Mouse (Mus musculus): Measurements from ENCODE around the gene Hoxb9.

The Hoxb9 gene

DNA sequence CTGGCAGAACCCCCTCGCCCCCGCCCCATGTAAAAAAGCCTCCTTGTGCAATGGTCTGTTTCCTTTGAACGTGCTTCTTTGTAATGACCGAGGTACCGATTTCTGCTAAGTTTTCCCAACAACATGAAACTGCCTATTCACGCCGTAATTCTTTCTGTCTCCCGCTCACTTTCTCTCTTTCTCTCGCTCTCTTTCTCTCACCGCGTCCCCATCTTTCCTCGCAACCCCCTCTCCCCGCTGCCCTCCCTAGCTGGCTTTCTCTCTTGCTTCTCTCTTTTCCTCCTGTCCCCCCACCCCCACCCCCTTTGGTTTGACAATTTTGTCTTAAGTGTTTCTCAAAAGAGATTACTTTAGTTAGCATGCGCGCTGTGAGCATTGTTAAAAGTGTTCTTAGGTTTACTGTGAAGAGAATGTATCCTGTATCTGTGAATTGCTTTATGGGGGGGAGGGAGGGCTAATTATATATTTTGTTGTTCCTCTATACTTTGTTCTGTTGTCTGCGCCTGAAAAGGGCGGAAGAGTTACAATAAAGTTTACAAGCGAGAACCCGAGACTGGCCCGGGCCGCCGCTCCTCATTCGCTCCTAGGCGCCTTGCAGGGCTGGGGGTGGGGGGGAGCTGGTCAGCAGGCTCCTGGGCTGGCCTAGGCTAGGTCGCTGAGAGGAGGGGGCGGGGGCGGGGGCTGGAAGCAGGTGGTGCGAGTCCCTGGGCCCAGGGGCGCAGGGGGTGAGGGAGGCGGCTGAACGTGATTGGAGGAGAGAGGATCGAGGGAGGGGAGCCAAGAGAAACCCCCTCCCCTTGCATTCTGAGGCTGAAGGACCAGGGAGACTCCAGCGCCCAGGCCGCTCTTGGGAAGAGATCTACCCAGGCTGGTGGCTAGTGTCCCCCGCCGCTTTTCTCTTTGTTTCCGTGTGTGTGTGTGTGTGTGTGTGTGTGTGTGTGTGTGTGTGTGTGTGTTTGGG, 13.8 kb downstream of the Hoxb9 start:
- in situ Hi-C loops (cut with MboI, MseI): no loop called here

- in situ Hi-C loops (cut with MboI, MseI): no loop called here
These were observed 14.8 kb downstream of the Hoxb9 start, which contains the start of gene Hoxb7 for GRCm38 (mm10) chr11:96285771-96286738. Gene Hoxb7, plus strand, starts transcription at chr11:96286623.

GRCm38 (mm10) chr11:96286739-96287385, 15.6 kb downstream of the Hoxb9 start:
- in situ Hi-C loops (cut with MboI, MseI): no loop called here

DNA sequence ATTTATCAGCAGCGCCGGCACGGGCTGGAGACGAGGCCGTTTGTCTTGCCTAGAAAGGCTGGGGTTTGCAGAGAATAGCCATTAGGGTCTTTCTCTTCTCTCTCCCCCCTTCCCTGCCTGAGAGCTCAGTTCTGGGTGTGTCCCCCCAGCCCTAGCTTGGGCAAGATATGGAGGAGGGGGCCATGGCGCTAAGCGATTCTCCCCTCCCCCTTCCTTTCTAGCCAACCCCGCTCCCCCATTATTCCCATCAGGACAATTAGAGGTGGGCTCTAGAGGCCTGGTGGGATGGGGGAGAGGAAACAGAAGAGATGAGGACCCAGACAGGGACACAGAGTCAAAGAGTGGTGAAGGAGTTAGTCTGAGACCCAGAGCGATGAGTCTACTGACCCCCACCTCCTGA, 16.2 kb downstream of the Hoxb9 start:
- in situ Hi-C loops (cut with MboI, MseI): no loop called here

GRCm38 (mm10) chr11:96288455-96289221, 17.4 kb downstream of the Hoxb9 start:
- in situ Hi-C loops (cut with MboI, MseI): no loop called here

- in situ Hi-C loops (cut with MboI, MseI): no loop called here
These were observed 18.0 kb downstream of the Hoxb9 start for GRCm38 (mm10) chr11:96289293-96289692.

GRCm38 (mm10) chr11:96289837-96290236, 18.6 kb downstream of the Hoxb9 start:
- in situ Hi-C loops (cut with MboI, MseI): loop anchor here (10.0 kb wide), 2 partner anchors 465 to 565 kb away; no protein-coding TSS in a partner anchor

GRCm38 (mm10) chr11:96290705-96291355, 19.6 kb downstream of the Hoxb9 start:
- in situ Hi-C loops (cut with MboI, MseI): loop anchor here (10.0 kb wide), 2 partner anchors 464 to 564 kb away; no protein-coding TSS in a partner anchor

DNA sequence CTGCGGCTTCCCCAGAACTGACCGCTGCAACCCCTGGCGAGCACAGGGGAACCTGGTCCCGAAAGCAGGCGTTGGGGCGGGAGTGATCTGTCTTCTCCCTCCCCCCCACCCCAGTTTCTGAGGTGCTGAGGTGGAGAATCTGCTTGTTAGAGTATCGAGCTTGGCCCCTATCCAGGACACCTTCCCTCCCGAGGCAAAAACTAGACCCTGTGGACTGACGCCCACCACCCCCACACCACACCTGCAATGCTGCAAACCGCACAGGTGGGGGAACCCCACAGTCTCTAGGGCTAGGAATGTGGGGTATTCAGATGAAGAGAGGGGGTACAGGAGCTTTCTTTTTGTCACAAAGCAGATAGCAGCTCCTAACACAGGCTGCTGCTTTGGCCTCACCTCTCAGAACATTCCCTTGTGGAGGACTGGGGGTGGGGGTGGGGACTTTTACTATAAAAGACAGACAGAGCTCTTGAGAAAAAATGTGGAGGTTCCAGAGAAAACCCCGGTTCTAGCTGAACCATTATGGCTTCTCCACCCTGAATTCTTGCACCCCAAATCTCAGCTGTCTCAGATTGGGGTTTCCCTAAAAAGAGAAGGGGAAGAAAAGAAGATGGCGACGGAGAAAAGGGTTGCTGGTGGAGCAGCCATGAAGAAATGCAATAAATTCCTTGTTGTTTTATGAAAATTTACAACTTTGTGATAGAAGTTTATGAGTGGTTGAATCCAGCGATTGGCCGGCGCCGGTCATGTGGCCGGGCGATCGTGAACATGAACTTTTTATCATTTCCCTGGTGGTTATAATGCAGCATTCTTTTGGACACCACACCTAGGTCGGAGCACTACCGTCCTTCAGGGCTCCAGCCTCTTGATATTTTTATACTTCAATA, 20.7 kb downstream of the Hoxb9 start, which contains the start of gene Hoxb6:
TSS of gene Hoxb6 (plus strand) at position 796 of the 884 bp plus-strand sequence.
- in situ Hi-C loops (cut with MboI, MseI): loop anchor here (10.0 kb wide), 2 partner anchors 463 to 563 kb away; no protein-coding TSS in a partner anchor

GRCm38 (mm10) chr11:96292565-96293301, 21.5 kb downstream of the Hoxb9 start:
- in situ Hi-C loops (cut with MboI, MseI): loop anchor here (10.0 kb wide), 2 partner anchors 462 to 562 kb away; no protein-coding TSS in a partner anchor

DNA sequence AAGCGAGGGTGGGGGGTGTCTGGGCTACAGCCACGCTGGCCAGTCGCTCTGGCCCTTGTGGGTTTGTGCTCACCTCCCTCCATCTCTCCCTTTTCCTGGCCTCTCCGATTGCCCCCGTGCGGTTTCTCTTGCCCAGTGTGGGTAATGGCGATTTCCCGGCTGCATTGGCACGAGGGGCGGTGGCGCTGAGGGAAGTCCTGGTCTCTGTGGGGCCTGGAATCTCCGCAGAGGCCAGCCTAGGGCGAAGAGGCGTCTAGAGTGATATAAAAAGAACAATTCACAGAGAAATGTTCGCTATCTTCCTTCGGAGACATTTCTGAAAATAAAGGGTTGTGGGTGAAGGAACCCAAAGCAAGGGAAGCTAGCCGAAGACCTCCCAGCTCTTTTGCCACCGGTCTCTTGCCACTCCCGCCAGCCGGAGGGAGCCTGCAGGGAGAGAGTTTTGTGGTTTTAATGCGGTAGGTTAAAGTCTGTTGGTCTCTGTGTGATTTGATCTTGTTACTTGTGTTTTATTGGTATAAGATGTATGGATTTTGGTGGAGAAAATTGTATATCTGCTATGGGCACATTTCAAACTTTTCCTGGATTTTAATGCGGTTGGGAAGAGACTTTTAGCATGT, 22.2 kb downstream of the Hoxb9 start:
- in situ Hi-C loops (cut with MboI, MseI): loop anchor here (10.0 kb wide), 2 partner anchors 461 to 561 kb away; no protein-coding TSS in a partner anchor

GRCm38 (mm10) chr11:96294245-96295091, 23.2 kb downstream of the Hoxb9 start:
- in situ Hi-C loops (cut with MboI, MseI): loop anchor here (10.0 kb wide), 2 partner anchors 460 to 560 kb away; no protein-coding TSS in a partner anchor

- in situ Hi-C loops (cut with MboI, MseI): loop anchor here (10.0 kb wide), 2 partner anchors 460 to 560 kb away; no protein-coding TSS in a partner anchor
These were observed 24.0 kb downstream of the Hoxb9 start for GRCm38 (mm10) chr11:96295092-96295835.

- in situ Hi-C loops (cut with MboI, MseI): loop anchor here (10.0 kb wide), 2 partner anchors 458 to 558 kb away; no protein-coding TSS in a partner anchor
These were observed 25.7 kb downstream of the Hoxb9 start for GRCm38 (mm10) chr11:96296997-96297396.

DNA sequence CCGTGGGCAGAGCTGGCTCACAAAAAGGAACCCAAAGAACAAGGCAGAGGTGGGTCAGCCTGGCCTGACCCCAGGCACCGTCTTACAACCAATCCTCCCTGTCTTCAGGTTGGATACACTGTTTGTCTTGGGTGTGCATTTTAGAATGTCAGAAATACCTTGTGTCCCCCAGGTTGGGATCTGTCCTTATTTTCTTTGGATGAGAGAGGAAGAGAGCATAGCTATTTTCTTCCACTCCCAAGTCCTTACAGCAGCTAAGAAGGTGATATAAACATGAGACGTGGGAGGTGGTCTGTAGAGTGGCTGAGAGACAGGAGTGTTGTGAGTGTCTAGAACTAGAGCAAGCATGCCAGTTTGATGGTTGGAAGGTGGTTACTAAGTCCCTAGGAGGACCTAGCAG, 26.2 kb downstream of the Hoxb9 start:
- in situ Hi-C loops (cut with MboI, MseI): loop anchor here (10.0 kb wide), 2 partner anchors 457 to 557 kb away; no protein-coding TSS in a partner anchor
